Mouse (Mus musculus): Measurements from ENCODE around the gene Gm765.

- TF ChIP-seq CTCF (IDR thresholded peaks at IDR 0.05) (no peak), EP300 (IDR thresholded peaks at IDR 0.05) (no peak)
Observed at GRCm38 (mm10) chr6:98259016-98259415, 83.5 kb downstream of the Gm765 start.
